Mouse (Mus musculus) myocyte (in vitro differentiated cells): ENCODE results near the gene Ttc6. TPM values are rescaled to one million over a fixed set of nuclear protein-coding genes. Genes with fewer than 3 reads are reported as not detected.

Source experiments
- H3K27me3 ChIP-seq: one replicate; pipeline ENCODE4 v1.6.1; 2011; ENCODE audit not compliant: control insufficient read depth, insufficient read depth, insufficient read length
- H3K36me3 ChIP-seq: one replicate; pipeline ENCODE4 v1.6.1; 2011; ENCODE audit not compliant: control insufficient read depth, insufficient read depth
- H3K4me2 ChIP-seq: one replicate; pipeline ENCODE4 v1.6.1; 2011; ENCODE audit warnings: low read depth, control low read depth
- H3K4me3 ChIP-seq: one replicate; pipeline ENCODE4 v1.5.1; 2011; ENCODE audit warnings: mild to moderate bottlenecking, control low read depth, moderate library complexity
- H3K79me2 ChIP-seq: one replicate; pipeline ENCODE4 v1.6.1; 2011; ENCODE audit not compliant: control insufficient read depth, insufficient read depth
- H3ac ChIP-seq: one replicate; pipeline ENCODE4 v1.6.1; 2011; ENCODE audit not compliant: control insufficient read depth, insufficient read length
- CEBPB ChIP-seq: IDR thresholded peaks from 2 replicates; pipeline ENCODE4 v1.6.1; 2011; ENCODE audit warnings: mild to moderate bottlenecking, moderate library complexity; ENCODE audit not compliant: poor library complexity, insufficient read depth, severe bottlenecking
- E2F4 ChIP-seq: IDR thresholded peaks from one replicate; pipeline ENCODE4 v1.6.1; 2011; ENCODE audit warnings: mild to moderate bottlenecking, control low read depth, moderate library complexity; ENCODE audit not compliant: insufficient read depth
- MAX ChIP-seq: IDR thresholded peaks from one replicate; pipeline ENCODE4 v1.6.1; 2011; ENCODE audit warnings: low read depth, mild to moderate bottlenecking, control low read depth
- MYOD1 ChIP-seq, 3 experiments: IDR thresholded peaks; one replicate each; pipeline ENCODE4 v1.6.1; 2011; ENCODE audit warnings: control low read depth in 2 of 3, low read depth in 2 of 3, mild to moderate bottlenecking in 2 of 3, moderate library complexity in 1 of 3; ENCODE audit not compliant: insufficient read length in 2 of 3, control insufficient read depth in 1 of 3
- MYOG ChIP-seq, 3 experiments: IDR thresholded peaks; one replicate each; pipeline ENCODE4 v1.6.1; 2011; ENCODE audit warnings: control low read depth in 2 of 3, low read depth in 2 of 3, mild to moderate bottlenecking in 2 of 3; ENCODE audit not compliant: insufficient read length in 2 of 3, control insufficient read depth in 1 of 3, insufficient read depth in 1 of 3
- POLR2A ChIP-seq: IDR thresholded peaks from one replicate; pipeline ENCODE4 v1.6.1; 2011; ENCODE audit warnings: low read depth, mild to moderate bottlenecking, control low read depth, moderate library complexity; ENCODE audit not compliant: insufficient read length
- POLR2AphosphoS2 ChIP-seq: IDR thresholded peaks from one replicate; pipeline ENCODE4 v1.6.1; 2011; ENCODE audit warnings: low read depth, control low read depth; ENCODE audit not compliant: insufficient read length
- REST ChIP-seq: IDR thresholded peaks from one replicate; pipeline ENCODE4 v1.6.1; 2011; ENCODE audit warnings: mild to moderate bottlenecking, control low read depth, moderate library complexity; ENCODE audit not compliant: insufficient read depth, insufficient read length
- SRF ChIP-seq: IDR thresholded peaks from one replicate; pipeline ENCODE4 v1.6.1; 2011; ENCODE audit warnings: low read depth; ENCODE audit not compliant: control insufficient read depth, insufficient read length
- TCF12 ChIP-seq: IDR thresholded peaks from one replicate; pipeline ENCODE4 v1.6.1; 2011; ENCODE audit warnings: mild to moderate bottlenecking, control low read depth; ENCODE audit not compliant: poor library complexity, insufficient read depth, severe bottlenecking
- TCF3 ChIP-seq: IDR thresholded peaks from one replicate; pipeline ENCODE4 v1.6.1; 2011; ENCODE audit warnings: low read depth, control low read depth; ENCODE audit not compliant: insufficient read length
- USF1 ChIP-seq: IDR thresholded peaks from one replicate; pipeline ENCODE4 v1.6.1; 2011; ENCODE audit warnings: low read depth, mild to moderate bottlenecking, control low read depth, moderate library complexity
- polyA plus RNA-seq: library from polyadenylated mRNA; unstranded; fragments of >200 nt; fragmentation: generic; extraction: Trizol; gene quantifications from one replicate; pipeline ENCODE4 v1.2.1, GENCODE M21; 2012; ENCODE audit warnings: missing spikeins

Ttc6 gene
- polyA plus RNA-seq, 1 experiment: not detected

GRCm38 (mm10) chr12:57650677-57651076 lies 86.8 kb downstream of the Ttc6 start:
- Histone ChIP-seq H3ac (no peak overlapping the region), H3K4me2 (no peak overlapping the region), H3K79me2 (no peaks in the 10 kb centered on the region), H3K4me3 (no peak overlapping the region), H3K27me3 (no peaks in the 10 kb centered on the region), H3K36me3 (no peaks in the 10 kb centered on the region)
- TF ChIP-seq TCF3 (no peak), TCF12 (no peak), REST (no peak), MYOD1 (IDR thresholded peaks at IDR 0.05; ENCODE audit: control insufficient read depth in 1 of 3, insufficient read length in 2 of 3, low read depth in 2 of 3) (no peak), POLR2A (no peak), MYOG (IDR thresholded peaks at IDR 0.05; ENCODE audit: control insufficient read depth in 1 of 3, insufficient read depth in 1 of 3, insufficient read length in 2 of 3, low read depth in 2 of 3) (no peak), POLR2AphosphoS2 (no peak), E2F4 (no peak), SRF (no peak), CEBPB (no peak), MAX (no peak), USF1 (no peak)

GRCm38 (mm10) chr12:57662986-57663674 lies 99.2 kb downstream of the Ttc6 start:
- Histone ChIP-seq H3K36me3 (no peaks in the 10 kb centered on the region), H3K4me3 (no peak overlapping the region), H3K79me2 (no peaks in the 10 kb centered on the region), H3ac (no peak overlapping the region), H3K27me3 (no peaks in the 10 kb centered on the region), H3K4me2 (no peak overlapping the region)
- TF ChIP-seq MYOD1 (IDR thresholded peaks at IDR 0.05; ENCODE audit: control insufficient read depth in 1 of 3, insufficient read length in 2 of 3, low read depth in 2 of 3): no peak
- TF ChIP-seq REST: no peak
- no peak for TF ChIP-seq CEBPB
- TF ChIP-seq TCF12: no peak
- no peak for TF ChIP-seq MYOG (IDR thresholded peaks at IDR 0.05; ENCODE audit: control insufficient read depth in 1 of 3, insufficient read depth in 1 of 3, insufficient read length in 2 of 3, low read depth in 2 of 3)
- TF ChIP-seq TCF3: no peak
- no peak for TF ChIP-seq POLR2A

- H3K4me3 ChIP-seq: no peak overlapping the region
- H3ac ChIP-seq: no peak overlapping the region
- H3K27me3 ChIP-seq: no peaks in the 10 kb centered on the region
- H3K4me2 ChIP-seq: no peak overlapping the region
- TF ChIP-seq MAX: no peak
- TF ChIP-seq E2F4: no peak
- TF ChIP-seq USF1: no peak
- no peak for TF ChIP-seq POLR2AphosphoS2
- no peak for TF ChIP-seq TCF12
- no peak for TF ChIP-seq MYOG (IDR thresholded peaks at IDR 0.05; ENCODE audit: control insufficient read depth in 1 of 3, insufficient read depth in 1 of 3, insufficient read length in 2 of 3, low read depth in 2 of 3)
- TF ChIP-seq POLR2A: no peak
- no peak for TF ChIP-seq REST
- no peak for TF ChIP-seq SRF
- no peak for TF ChIP-seq CEBPB
- no peak for TF ChIP-seq MYOD1 (IDR thresholded peaks at IDR 0.05; ENCODE audit: control insufficient read depth in 1 of 3, insufficient read length in 2 of 3, low read depth in 2 of 3)
- TF ChIP-seq TCF3: no peak
- no peaks in the 10 kb centered on the region for H3K36me3 ChIP-seq
- H3K79me2 ChIP-seq: no peaks in the 10 kb centered on the region
Measured at GRCm38 (mm10) chr12:57672414-57672813, 108.5 kb downstream of the Ttc6 start.

- H3K27me3 ChIP-seq: no peaks in the 10 kb centered on the region
- H3ac ChIP-seq: no peak overlapping the region
- H3K36me3 ChIP-seq: no peaks in the 10 kb centered on the region
- no peaks in the 10 kb centered on the region for H3K79me2 ChIP-seq
- no peak overlapping the region for H3K4me3 ChIP-seq
- TF ChIP-seq POLR2AphosphoS2 (no peak), TCF3 (no peak), E2F4 (no peak), USF1 (no peak), TCF12 (no peak), SRF (no peak)
- no peak overlapping the region for H3K4me2 ChIP-seq
Measured at GRCm38 (mm10) chr12:57684967-57685423, 121.1 kb downstream of the Ttc6 start.

GRCm38 (mm10) chr12:57709966-57710365 lies 146.1 kb downstream of the Ttc6 start:
- Histone ChIP-seq H3ac (no peak overlapping the region), H3K4me2 (no peak overlapping the region), H3K79me2 (no peaks in the 10 kb centered on the region), H3K4me3 (no peak overlapping the region), H3K27me3 (no peaks in the 10 kb centered on the region), H3K36me3 (no peaks in the 10 kb centered on the region)
- TF ChIP-seq MYOD1 (IDR thresholded peaks at IDR 0.05; ENCODE audit: control insufficient read depth in 1 of 3, insufficient read length in 2 of 3, low read depth in 2 of 3) (no peak), USF1 (no peak), TCF12 (no peak), POLR2A (no peak), CEBPB (no peak), E2F4 (no peak), MYOG (IDR thresholded peaks at IDR 0.05; ENCODE audit: control insufficient read depth in 1 of 3, insufficient read depth in 1 of 3, insufficient read length in 2 of 3, low read depth in 2 of 3) (no peak), MAX (no peak), POLR2AphosphoS2 (no peak), REST (no peak), TCF3 (no peak), SRF (no peak)
